Mouse (Mus musculus) CD4-positive helper T cell, adult 2 months (primary cell): Measurements from ENCODE around the gene Gm10188.

Source experiments
- DNase-seq: peaks from one replicate; pipeline ENCODE4 v3.0.0-alpha.2; 2012; ENCODE audit warnings: low read depth, missing footprints, low spot score

Gene Gm10188

GRCm38 (mm10) chr1:132229667-132230066 lies at the start of gene Gm10188:
TSS of gene Gm10188 (minus strand) at chr1:132229767.
- no peak for DNase-seq

- DNase-seq = no peak
These were observed 47.6 kb upstream of the Gm10188 start for GRCm38 (mm10) chr1:132277124-132277523.

- no peak for DNase-seq
These were observed 47.1 kb upstream of the Gm10188 start for GRCm38 (mm10) chr1:132276694-132277093.

GRCm38 (mm10) chr1:132271237-132271636 lies 41.7 kb upstream of the Gm10188 start:
- DNase-seq = no peak

GRCm38 (mm10) chr1:132268418-132269060 lies 39.0 kb upstream of the Gm10188 start:
- no peak for DNase-seq

- no peak for DNase-seq
These were observed 38.4 kb upstream of the Gm10188 start for GRCm38 (mm10) chr1:132267959-132268358.

GRCm38 (mm10) chr1:132266791-132267557 lies 37.4 kb upstream of the Gm10188 start:
- no peak for DNase-seq

GRCm38 (mm10) chr1:132265936-132266335 lies 36.4 kb upstream of the Gm10188 start:
- no peak for DNase-seq

- DNase-seq = no peak
These were observed 35.8 kb upstream of the Gm10188 start for GRCm38 (mm10) chr1:132265211-132265859.

GRCm38 (mm10) chr1:132264577-132264976 lies 35.0 kb upstream of the Gm10188 start:
- DNase-seq = no peak

- DNase-seq = no peak
These were observed 34.1 kb upstream of the Gm10188 start for GRCm38 (mm10) chr1:132263618-132264017.

- no peak for DNase-seq
These were observed 31.5 kb upstream of the Gm10188 start for GRCm38 (mm10) chr1:132261058-132261457.

- DNase-seq = no peak
These were observed 30.8 kb upstream of the Gm10188 start for GRCm38 (mm10) chr1:132260331-132260730.

- DNase-seq = no peak
These were observed 24.9 kb upstream of the Gm10188 start for GRCm38 (mm10) chr1:132254467-132254866.

- no peak for DNase-seq
These were observed 17.1 kb upstream of the Gm10188 start for GRCm38 (mm10) chr1:132246641-132247040.

GRCm38 (mm10) chr1:132246137-132246536 lies 16.6 kb upstream of the Gm10188 start:
- DNase-seq = no peak

- DNase-seq = no peak
These were observed 15.4 kb upstream of the Gm10188 start for GRCm38 (mm10) chr1:132245010-132245409.

- peak; percentile 31 for DNase-seq
These were observed 8.1 kb upstream of the Gm10188 start for GRCm38 (mm10) chr1:132237585-132238159.

- no peak for DNase-seq
These were observed 5.2 kb upstream of the Gm10188 start for GRCm38 (mm10) chr1:132234757-132235273.

- no peak for DNase-seq
These were observed 4.0 kb upstream of the Gm10188 start for GRCm38 (mm10) chr1:132233566-132233965.

GRCm38 (mm10) chr1:132231470-132232274 lies 2.1 kb upstream of the Gm10188 start:
- DNase-seq = no peak
